Mouse (Mus musculus) monocyte, adult 2 months (primary cell): ENCODE data around the gene Gm20388.

Experiments used
- DNase-seq, 2 experiments: peaks; one replicate each; pipeline ENCODE4 v3.0.0; 2022; ENCODE audit warnings: low spot score in 2 of 2, low read depth in 1 of 2

Gm20388 gene

GRCm38 (mm10) chr8:121552506-121552905 is 1641.9 kb downstream of the Gm20388 start:
- DNase-seq, result no peak

GRCm38 (mm10) chr8:121553831-121554475 is 1643.3 kb downstream of the Gm20388 start:
- no peak for DNase-seq

- no peak for DNase-seq
These were observed 1647.1 kb downstream of the Gm20388 start for GRCm38 (mm10) chr8:121557746-121558145.

- no peak for DNase-seq
These were observed 1647.9 kb downstream of the Gm20388 start for GRCm38 (mm10) chr8:121558538-121558937.

- DNase-seq, result no peak
These were observed 1649.2 kb downstream of the Gm20388 start for GRCm38 (mm10) chr8:121559801-121560200.

GRCm38 (mm10) chr8:121560432-121561100 is 1649.9 kb downstream of the Gm20388 start:
- no peak for DNase-seq

GRCm38 (mm10) chr8:121561636-121562345 is 1651.2 kb downstream of the Gm20388 start:
- no peak for DNase-seq

GRCm38 (mm10) chr8:121562941-121563351 is 1652.3 kb downstream of the Gm20388 start:
- DNase-seq, result no peak

GRCm38 (mm10) chr8:121563701-121564100 is 1653.1 kb downstream of the Gm20388 start:
- DNase-seq, result no peak

- no peak for DNase-seq
These were observed 1657.7 kb downstream of the Gm20388 start for GRCm38 (mm10) chr8:121568321-121568720.

- DNase-seq, result peak; percentile 39 to 74
These were observed 1659.7 kb downstream of the Gm20388 start for GRCm38 (mm10) chr8:121570335-121570734.

GRCm38 (mm10) chr8:121570801-121571200 is 1660.2 kb downstream of the Gm20388 start:
- DNase-seq, result no peak

GRCm38 (mm10) chr8:121572121-121572520 is 1661.5 kb downstream of the Gm20388 start:
- DNase-seq, result no peak

GRCm38 (mm10) chr8:121573275-121573674 is 1662.6 kb downstream of the Gm20388 start:
- DNase-seq, result peak; percentile 29 to 44

GRCm38 (mm10) chr8:121575661-121576060 is 1665.0 kb downstream of the Gm20388 start:
- DNase-seq, result no peak

GRCm38 (mm10) chr8:121577751-121578675 is 1667.4 kb downstream of the Gm20388 start:
- DNase-seq, result no peak

- DNase-seq, result peak; percentile 57 to 73
These were observed 1668.2 kb downstream of the Gm20388 start, which contains the start of gene Fbxo31 for GRCm38 (mm10) chr8:121578676-121579451. TSS of gene Fbxo31 (minus strand) at chr8:121578806.

GRCm38 (mm10) chr8:121580465-121580864 is 1669.8 kb downstream of the Gm20388 start:
- DNase-seq, result no peak

GRCm38 (mm10) chr8:121583653-121584052 is 1673.0 kb downstream of the Gm20388 start:
- no peak for DNase-seq

- DNase-seq, result no peak
These were observed 1674.1 kb downstream of the Gm20388 start for GRCm38 (mm10) chr8:121584730-121585129.
